Mouse (Mus musculus) small intestine, adult 2 months (tissue): ENCODE data around the gene Tmcc3. TPM values are rescaled to one million over a fixed set of nuclear protein-coding genes. Genes with fewer than 3 reads are reported as not detected.

ENCODE experiments used
- H3K27ac ChIP-seq: fragments of 200-500 bp; 2 replicates; pipeline ENCODE4 v1.5.1; 2012; ENCODE audit warnings: low read depth, low read length, control low read depth, inconsistent platforms; ENCODE audit not compliant: insufficient read depth
- H3K27me3 ChIP-seq: fragments of 200-500 bp; 2 replicates; pipeline ENCODE4 v1.6.1; 2012; ENCODE audit warnings: mild to moderate bottlenecking, moderate library complexity, low read length, inconsistent platforms; ENCODE audit not compliant: control insufficient read depth, insufficient read depth
- H3K36me3 ChIP-seq: fragments of 200-500 bp; 2 replicates; pipeline ENCODE4 v1.6.1; 2012; ENCODE audit warnings: mild to moderate bottlenecking, low read length, control low read depth, inconsistent platforms; ENCODE audit not compliant: control insufficient read depth, insufficient read depth
- H3K4me1 ChIP-seq: fragments of 200-500 bp; 2 replicates; pipeline ENCODE4 v1.6.1; 2012; ENCODE audit warnings: low read length, inconsistent platforms, mixed read lengths; ENCODE audit not compliant: control insufficient read depth, insufficient read depth, insufficient read length
- H3K4me3 ChIP-seq: fragments of 200-500 bp; 2 replicates; pipeline ENCODE4 v1.5.1; 2012; ENCODE audit warnings: low read depth, mild to moderate bottlenecking, control low read depth, inconsistent platforms, low read length, moderate library complexity
- CTCF ChIP-seq: fragments of 200-500 bp; IDR thresholded peaks from 2 replicates; pipeline ENCODE4 v1.5.1; 2012; ENCODE audit warnings: low read depth, mild to moderate bottlenecking, control low read depth, inconsistent platforms, low read length, moderate library complexity, mixed read lengths; ENCODE audit not compliant: insufficient replicate concordance, insufficient read length; ENCODE audit errors: extremely low read depth
- POLR2A ChIP-seq: fragments of 200-500 bp; IDR thresholded peaks from 2 replicates; pipeline ENCODE4 v1.6.1; 2012; ENCODE audit warnings: low read depth, mild to moderate bottlenecking, control low read depth, inconsistent platforms, low read length, moderate library complexity
- WGBS: fragments of 180-500 bp; shearing (Covaris S2); methylation state at CpG from one replicate; pipeline ENCODE4 v1.1.7; 2018; 5-methylcytosine and 5-hydroxymethylcytosine counted together
- polyA plus RNA-seq: library from polyadenylated mRNA; depleted of rRNA; stranded (reverse); fragments of >200 nt; gene quantifications from 2 replicates; pipeline ENCODE4 v1.2.3, GENCODE M21; 2012

The Tmcc3 gene
- polyA plus RNA-seq, 1 experiment, result 38.7 TPM

DNA sequence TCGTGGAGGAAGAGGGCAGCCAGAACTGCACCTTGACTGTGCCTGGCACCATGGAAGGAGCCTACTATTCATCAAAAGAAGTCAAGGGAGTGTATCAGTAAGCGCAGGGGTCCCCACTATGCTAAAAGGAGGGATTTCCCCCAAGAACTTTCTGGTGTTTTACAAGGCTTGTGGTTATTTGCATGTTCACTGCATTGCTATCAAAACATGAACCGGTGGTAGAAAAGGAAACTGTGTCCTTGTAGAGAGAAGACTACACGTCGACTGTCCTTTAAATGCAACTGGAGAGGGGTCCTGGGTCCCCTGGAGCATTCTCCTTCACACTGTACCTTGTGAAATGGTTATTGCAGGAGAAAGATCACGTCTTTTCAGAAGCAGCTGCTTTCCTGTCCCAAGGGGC lies 71.8 kb downstream of the Tmcc3 start:
- no peaks in the 10 kb centered on the region for H3K36me3 ChIP-seq
- H3K27me3 ChIP-seq, result no peaks in the 10 kb centered on the region
- H3K27ac ChIP-seq, result no peak overlapping the region
- H3K4me1 ChIP-seq, result no peaks in the 10 kb centered on the region
- 81% methylated on average over 6 of the region's 6 CpGs for WGBS
- TF ChIP-seq CTCF (no peak), POLR2A (no peak)
- H3K4me3 ChIP-seq, result no peak overlapping the region

DNA sequence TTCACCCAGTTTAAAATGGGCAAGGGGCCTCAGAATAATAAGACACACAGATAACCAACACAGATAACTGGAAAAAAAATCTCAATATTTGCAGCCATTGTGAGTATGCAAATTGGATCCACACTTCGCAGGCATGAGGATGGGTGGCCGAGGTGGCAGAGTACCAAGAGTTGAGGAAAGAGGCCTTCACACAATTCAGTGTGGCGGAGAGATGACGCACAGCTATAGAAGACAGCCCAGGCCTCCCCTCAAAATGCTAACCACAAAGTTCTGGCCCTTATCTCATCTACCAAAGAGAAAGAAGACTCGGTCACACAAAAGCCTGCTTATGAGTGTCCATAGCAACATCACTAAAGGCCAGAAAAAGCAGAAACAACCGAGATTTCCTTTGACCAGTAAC lies 77.5 kb downstream of the Tmcc3 start:
- Histone ChIP-seq H3K36me3 (no peaks in the 10 kb centered on the region), H3K4me3 (no peak overlapping the region), H3K27ac (no peak overlapping the region), H3K4me1 (no peaks in the 10 kb centered on the region), H3K27me3 (no peaks in the 10 kb centered on the region)
- 72% methylated on average over 6 of the region's 6 CpGs for WGBS
- TF ChIP-seq CTCF, result no peak
- no peak for TF ChIP-seq POLR2A

GRCm38 (mm10) chr10:94391049-94391448 lies 79.3 kb downstream of the Tmcc3 start:
- Histone ChIP-seq H3K4me1 (no peaks in the 10 kb centered on the region), H3K4me3 (no peak overlapping the region), H3K27ac (no peak overlapping the region), H3K27me3 (no peaks in the 10 kb centered on the region), H3K36me3 (no peaks in the 10 kb centered on the region)
- 59% methylated on average over 5 of the region's 5 CpGs for WGBS
- no peak for TF ChIP-seq POLR2A
- TF ChIP-seq CTCF, result no peak

DNA sequence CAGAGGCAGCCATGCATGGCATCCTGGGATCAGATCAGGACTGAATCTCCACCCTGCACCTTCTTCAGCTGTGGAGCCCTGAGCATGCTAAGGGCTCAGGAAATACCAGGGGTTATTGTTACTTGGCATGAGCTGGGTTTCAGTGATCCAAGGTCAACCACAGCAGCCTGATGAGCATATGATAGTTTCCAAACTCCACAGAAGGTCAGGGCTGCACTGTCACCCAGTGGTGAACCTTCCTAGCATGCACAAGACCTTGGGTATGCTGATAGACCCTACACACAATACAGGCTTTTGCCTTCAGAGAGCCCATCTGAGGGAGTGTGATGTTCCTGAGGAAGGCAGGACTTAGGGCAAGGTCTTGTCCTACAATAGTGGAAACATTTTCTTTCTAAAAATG lies 82.5 kb downstream of the Tmcc3 start:
- TF ChIP-seq CTCF, result no peak
- no peak for TF ChIP-seq POLR2A

DNA sequence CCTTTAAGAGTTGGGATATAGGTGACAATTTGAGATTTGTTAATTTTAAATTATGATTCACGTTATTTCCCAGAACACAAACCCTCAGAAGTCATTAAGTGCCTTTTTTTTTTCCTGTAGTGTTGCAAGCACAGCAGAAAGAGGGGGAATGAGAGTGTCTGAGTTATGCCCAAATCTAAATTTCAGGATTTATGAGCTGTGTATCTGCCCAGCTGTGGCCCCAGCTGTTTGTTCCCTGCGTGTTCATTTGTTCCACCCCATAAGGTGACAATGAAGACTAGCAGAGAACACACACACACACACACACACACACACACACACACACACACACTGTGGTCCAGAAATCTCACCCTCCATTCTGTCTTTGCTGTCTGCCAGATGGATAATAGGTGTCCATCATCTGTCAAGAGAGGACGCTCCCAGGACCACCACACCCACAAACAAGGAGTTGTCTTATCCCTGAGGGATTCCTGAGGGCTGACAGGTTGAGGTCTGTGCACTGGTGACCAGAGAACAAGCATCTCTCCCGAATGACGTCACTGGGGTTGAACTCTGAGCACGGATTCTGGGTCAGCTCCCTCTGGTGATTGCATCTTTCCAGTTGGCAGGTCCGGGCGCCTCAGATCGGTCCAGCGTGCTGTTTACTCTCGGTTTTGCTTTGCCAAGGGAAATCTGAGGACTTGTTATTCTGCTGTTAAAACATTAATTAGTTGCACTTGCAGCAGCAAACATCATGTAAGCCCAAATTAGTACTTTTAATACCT lies 86.3 kb downstream of the Tmcc3 start:
- Histone ChIP-seq H3K4me3 (no peak overlapping the region), H3K36me3 (no peaks in the 10 kb centered on the region), H3K4me1 (no peaks in the 10 kb centered on the region), H3K27me3 (no peaks in the 10 kb centered on the region), H3K27ac (no peak overlapping the region)
- 48% methylated on average over 11 of the region's 11 CpGs for WGBS
- TF ChIP-seq POLR2A (no peak), CTCF (no peak)

More for the DNA sequence above, 82.5 kb downstream of the Tmcc3 start:
- H3K27ac ChIP-seq, result no peak overlapping the region
- no peaks in the 10 kb centered on the region for H3K4me1 ChIP-seq
- no peaks in the 10 kb centered on the region for H3K36me3 ChIP-seq
- H3K27me3 ChIP-seq, result no peaks in the 10 kb centered on the region
- no peak overlapping the region for H3K4me3 ChIP-seq

GRCm38 (mm10) chr10:94400895-94401294 lies 89.1 kb downstream of the Tmcc3 start:
- no peaks in the 10 kb centered on the region for H3K4me1 ChIP-seq
- H3K27ac ChIP-seq, result no peak overlapping the region
- TF ChIP-seq CTCF, result no peak
- TF ChIP-seq POLR2A, result no peak
- H3K36me3 ChIP-seq, result no peaks in the 10 kb centered on the region
- H3K4me3 ChIP-seq, result no peak overlapping the region
- 79% methylated on average over 8 of the region's 8 CpGs for WGBS
- no peaks in the 10 kb centered on the region for H3K27me3 ChIP-seq

- TF ChIP-seq CTCF (no peak), POLR2A (no peak)
- H3K27me3 ChIP-seq, result no peaks in the 10 kb centered on the region
- H3K27ac ChIP-seq, result no peak overlapping the region
- H3K36me3 ChIP-seq, result no peaks in the 10 kb centered on the region
- WGBS, result 20% methylated on average over 3 of the region's 3 CpGs
- H3K4me3 ChIP-seq, result no peak overlapping the region
- no peaks in the 10 kb centered on the region for H3K4me1 ChIP-seq
Measured at GRCm38 (mm10) chr10:94405456-94405855, 93.7 kb downstream of the Tmcc3 start.
